Mouse (Mus musculus): Measurements from ENCODE around the gene Prpf19. TPM values are rescaled to one million over a fixed set of nuclear protein-coding genes. Genes with fewer than 3 reads are reported as not detected.

The Prpf19 gene
- polyA plus RNA-seq, 1 experiment from 2014 or later = 43.4 TPM

- 95% methylated on average over 5 of the region's 5 CpGs for WGBS (ENCODE audit: missing documents)
- Histone ChIP-seq H3K27ac (no peak overlapping the region), H3K36me3 (ENCODE audit: inconsistent target) (peaks cover 41% of the 10 kb centered on the region), H3K79me2 (ENCODE audit: inconsistent target) (no peaks in the 10 kb centered on the region), H3K4me3 (ENCODE audit: inconsistent target) (no peak overlapping the region)
Measured at GRCm38 (mm10) chr19:10905728-10906000, 10.6 kb downstream of the Prpf19 start.

GRCm38 (mm10) chr19:10907891-10908290 lies 12.9 kb downstream of the Prpf19 start:
- 65% methylated on average over 3 of the region's 3 CpGs for WGBS (ENCODE audit: missing documents)
- Histone ChIP-seq H3K36me3 (ENCODE audit: inconsistent target) (peaks cover 19% of the 10 kb centered on the region; the same call in 1 of the 2 replicates), H3K79me2 (ENCODE audit: inconsistent target) (no peaks in the 10 kb centered on the region), H3K27ac (no peak overlapping the region), H3K4me3 (ENCODE audit: inconsistent target) (no peak overlapping the region)

GRCm38 (mm10) chr19:10909087-10909721 lies 14.2 kb downstream of the Prpf19 start:
- 93% methylated on average over 6 of the region's 6 CpGs for WGBS (ENCODE audit: missing documents)
- no peak overlapping the region for H3K27ac ChIP-seq
- H3K4me3 ChIP-seq (ENCODE audit: inconsistent target) = no peak overlapping the region
- peaks cover 6% of the 10 kb centered on the region; the same call in 1 of the 2 replicates for H3K36me3 ChIP-seq (ENCODE audit: inconsistent target)
- H3K79me2 ChIP-seq (ENCODE audit: inconsistent target) = no peaks in the 10 kb centered on the region

GRCm38 (mm10) chr19:10914291-10914690 lies 19.3 kb downstream of the Prpf19 start:
- no peak overlapping the region for H3K27ac ChIP-seq
- no peaks in the 10 kb centered on the region for H3K36me3 ChIP-seq (ENCODE audit: inconsistent target)
- WGBS (ENCODE audit: missing documents) = 6% methylated on average over 6 of the region's 7 CpGs
- no peaks in the 10 kb centered on the region for H3K79me2 ChIP-seq (ENCODE audit: inconsistent target)
- H3K4me3 ChIP-seq (ENCODE audit: inconsistent target) = no peak overlapping the region

- H3K36me3 ChIP-seq (ENCODE audit: inconsistent target) = no peaks in the 10 kb centered on the region
- no peak overlapping the region for H3K4me3 ChIP-seq (ENCODE audit: inconsistent target)
- no peaks in the 10 kb centered on the region for H3K79me2 ChIP-seq (ENCODE audit: inconsistent target)
- WGBS (ENCODE audit: missing documents) = 51% methylated on average over 2 of the region's 2 CpGs
- H3K27ac ChIP-seq = no peak overlapping the region
Measured at GRCm38 (mm10) chr19:10914870-10915269, 19.8 kb downstream of the Prpf19 start.

- Histone ChIP-seq H3K36me3 (ENCODE audit: inconsistent target) (no peaks in the 10 kb centered on the region), H3K79me2 (ENCODE audit: inconsistent target) (no peaks in the 10 kb centered on the region), H3K4me3 (ENCODE audit: inconsistent target) (no peak overlapping the region), H3K27ac (no peak overlapping the region)
- 78% methylated on average over 5 of the region's 5 CpGs for WGBS (ENCODE audit: missing documents)
Measured at GRCm38 (mm10) chr19:10916506-10916905, 21.5 kb downstream of the Prpf19 start.

- Histone ChIP-seq H3K27ac (no peak overlapping the region), H3K79me2 (ENCODE audit: inconsistent target) (no peaks in the 10 kb centered on the region), H3K4me3 (ENCODE audit: inconsistent target) (no peak overlapping the region), H3K36me3 (ENCODE audit: inconsistent target) (no peaks in the 10 kb centered on the region)
- 96% methylated on average over 10 of the region's 10 CpGs for WGBS (ENCODE audit: missing documents)
Measured at GRCm38 (mm10) chr19:10918321-10918991, 23.4 kb downstream of the Prpf19 start.

- Histone ChIP-seq H3K27ac (no peak within 1 kb of the TSS), H3K79me2 (ENCODE audit: inconsistent target) (no peaks in the 10 kb centered on the region), H3K36me3 (ENCODE audit: inconsistent target) (no peaks in the 10 kb centered on the region), H3K4me3 (ENCODE audit: inconsistent target) (no peak within 1 kb of the TSS)
- 92% methylated on average over 2 of the region's 2 CpGs for WGBS (ENCODE audit: missing documents)
Measured at GRCm38 (mm10) chr19:10920532-10920931, 25.5 kb downstream of the Prpf19 start, which contains the start of gene Zp1. Gene Zp1 (minus strand): TSS chr19:10920632.

- Histone ChIP-seq H3K79me2 (ENCODE audit: inconsistent target) (no peaks in the 10 kb centered on the region), H3K36me3 (ENCODE audit: inconsistent target) (no peaks in the 10 kb centered on the region), H3K4me3 (ENCODE audit: inconsistent target) (no peak overlapping the region), H3K27ac (no peak overlapping the region)
- 70% methylated on average over 3 of the region's 3 CpGs for WGBS (ENCODE audit: missing documents)
Measured at GRCm38 (mm10) chr19:10921058-10921457, 26.0 kb downstream of the Prpf19 start.

- Histone ChIP-seq H3K79me2 (ENCODE audit: inconsistent target) (no peaks in the 10 kb centered on the region), H3K36me3 (ENCODE audit: inconsistent target) (no peaks in the 10 kb centered on the region), H3K4me3 (ENCODE audit: inconsistent target) (no peak overlapping the region), H3K27ac (no peak overlapping the region)
- 89% methylated on average over 4 of the region's 4 CpGs for WGBS (ENCODE audit: missing documents)
Measured at GRCm38 (mm10) chr19:10924220-10924619, 29.2 kb downstream of the Prpf19 start.

GRCm38 (mm10) chr19:10926123-10926621 lies 31.1 kb downstream of the Prpf19 start:
- 80% methylated on average over 6 of the region's 6 CpGs for WGBS (ENCODE audit: missing documents)
- Histone ChIP-seq H3K4me3 (ENCODE audit: inconsistent target) (no peak overlapping the region), H3K79me2 (ENCODE audit: inconsistent target) (no peaks in the 10 kb centered on the region), H3K36me3 (ENCODE audit: inconsistent target) (no peaks in the 10 kb centered on the region), H3K27ac (no peak overlapping the region)

GRCm38 (mm10) chr19:10926666-10927065 lies 31.6 kb downstream of the Prpf19 start:
- no peak overlapping the region for H3K27ac ChIP-seq
- H3K4me3 ChIP-seq (ENCODE audit: inconsistent target) = no peak overlapping the region
- 92% methylated on average over 4 of the region's 4 CpGs for whole genome bisulfite sequencing (ENCODE audit: missing documents)
- H3K79me2 ChIP-seq (ENCODE audit: inconsistent target) = no peaks in the 10 kb centered on the region
- H3K36me3 ChIP-seq (ENCODE audit: inconsistent target) = no peaks in the 10 kb centered on the region

- WGBS (ENCODE audit: missing documents) = 50% methylated on average over 2 of the region's 2 CpGs
- no peak overlapping the region for H3K27ac ChIP-seq
- H3K4me3 ChIP-seq (ENCODE audit: inconsistent target) = no peak overlapping the region
- H3K36me3 ChIP-seq (ENCODE audit: inconsistent target) = no peaks in the 10 kb centered on the region
- no peaks in the 10 kb centered on the region for H3K79me2 ChIP-seq (ENCODE audit: inconsistent target)
Measured at GRCm38 (mm10) chr19:10930641-10931040, 35.6 kb downstream of the Prpf19 start.

GRCm38 (mm10) chr19:10935029-10935428 lies 40.0 kb downstream of the Prpf19 start:
- Histone ChIP-seq H3K4me3 (ENCODE audit: inconsistent target) (no peak overlapping the region), H3K27ac (no peak overlapping the region), H3K79me2 (ENCODE audit: inconsistent target) (no peaks in the 10 kb centered on the region), H3K36me3 (ENCODE audit: inconsistent target) (no peaks in the 10 kb centered on the region)
- 57% methylated on average over 5 of the region's 5 CpGs for WGBS (ENCODE audit: missing documents)

GRCm38 (mm10) chr19:10936077-10936476 lies 41.0 kb downstream of the Prpf19 start:
- Histone ChIP-seq H3K27ac (no peak overlapping the region), H3K36me3 (ENCODE audit: inconsistent target) (no peaks in the 10 kb centered on the region), H3K4me3 (ENCODE audit: inconsistent target) (no peak overlapping the region), H3K79me2 (ENCODE audit: inconsistent target) (no peaks in the 10 kb centered on the region)
- WGBS (ENCODE audit: missing documents) = 92% methylated on average over 5 of the region's 5 CpGs
